Mouse (Mus musculus) right cerebral cortex, postnatal 10 days (tissue): ENCODE measurements around the gene U2surp.
A peak's percentile ranks its signal among the peaks of the same experiment; 100 is the strongest.
"Not testable (repeated sequence)": the region's sequence is repeated elsewhere in the genome, so short reads cannot be mapped to it uniquely, and the experiment has no call there.

Source experiments
- DNase-seq, 2 experiments: peaks; one replicate each; pipeline ENCODE4 v3.0.0; 2021; ENCODE audit warnings: low spot score in 2 of 2

The U2surp gene

GRCm38 (mm10) chr9:95469011-95469576 lies 42.7 kb downstream of the U2surp start:
- not testable (repeated sequence) for DNase-seq

GRCm38 (mm10) chr9:95464028-95464427 lies 47.8 kb downstream of the U2surp start:
- DNase-seq = no peak

GRCm38 (mm10) chr9:95451931-95452330 lies 59.9 kb downstream of the U2surp start:
- DNase-seq = peak in 1 of 2 experiments; percentile 48

- no peak for DNase-seq
These were observed 61.2 kb downstream of the U2surp start for GRCm38 (mm10) chr9:95450586-95450985.

GRCm38 (mm10) chr9:95442321-95442731 lies 69.5 kb downstream of the U2surp start:
- DNase-seq = peak; percentile 67 to 68

GRCm38 (mm10) chr9:95437883-95438282 lies 73.9 kb downstream of the U2surp start:
- no peak for DNase-seq

- DNase-seq = peak in 1 of 2 experiments; percentile 8
These were observed 75.5 kb downstream of the U2surp start for GRCm38 (mm10) chr9:95436294-95436613.

- DNase-seq = no peak
These were observed 76.1 kb downstream of the U2surp start for GRCm38 (mm10) chr9:95435506-95436293.

GRCm38 (mm10) chr9:95428277-95428676 lies 83.5 kb downstream of the U2surp start:
- no peak for DNase-seq

GRCm38 (mm10) chr9:95413911-95414310 lies 97.9 kb downstream of the U2surp start:
- peak in 1 of 2 experiments; percentile 11 for DNase-seq

- peak in 1 of 2 experiments; percentile 26 for DNase-seq
These were observed 99.7 kb downstream of the U2surp start for GRCm38 (mm10) chr9:95412047-95412446.

- DNase-seq = peak in 1 of 2 experiments; percentile 36
These were observed 104.1 kb downstream of the U2surp start for GRCm38 (mm10) chr9:95407586-95408220.
